Mouse (Mus musculus): ENCODE measurements around the gene Rbm19. TPM values are rescaled to one million over a fixed set of nuclear protein-coding genes. Genes with fewer than 3 reads are reported as not detected.

The Rbm19 gene
- 12.1 and 12.6 TPM in 2 replicates for polyA plus RNA-seq (2012; rRNA removed)

GRCm38 (mm10) chr5:120116261-120117050, at the start of gene Rbm19:
TSS of gene Rbm19 (plus strand) at chr5:120116465.

All from central nervous system, embryonic 18 days (tissue).